Mouse (Mus musculus) neural tube, embryonic 14.5 days (tissue): Measurements from ENCODE around the gene Fam177a. TPM values are rescaled to one million over a fixed set of nuclear protein-coding genes. Genes with fewer than 3 reads are reported as not detected.
"Not testable (repeated sequence)": the region's sequence is repeated elsewhere in the genome, so short reads cannot be mapped to it uniquely, and the experiment has no call there.

ENCODE experiments used
- ATAC-seq: fragments of 200-750 bp; cut with Nextera tagmentation; 2 replicates; pipeline ENCODE4 v1.8.0; 2017; ENCODE audit warnings: low read depth, mild to moderate bottlenecking, moderate TSS enrichment, moderate library complexity
- H3K27ac ChIP-seq: fragments of 300-500 bp; sonication (generic); 2 replicates; pipeline ENCODE4 v1.5.1; 2014; ENCODE audit warnings: low read depth, mild to moderate bottlenecking, control low read depth, low read length, moderate library complexity, mixed read lengths
- H3K27me3 ChIP-seq: fragments of 300-500 bp; sonication (generic); 2 replicates; pipeline ENCODE4 v1.6.1; 2014; ENCODE audit warnings: low read length; ENCODE audit not compliant: control insufficient read depth, insufficient read depth
- H3K36me3 ChIP-seq: fragments of 300-500 bp; sonication (generic); 2 replicates; pipeline ENCODE4 v1.6.1; 2014; ENCODE audit warnings: low read length, mixed read lengths; ENCODE audit not compliant: control insufficient read depth, insufficient read depth
- H3K4me1 ChIP-seq: fragments of 300-500 bp; sonication (generic); 2 replicates; pipeline ENCODE4 v1.6.1; 2014; ENCODE audit warnings: low read length; ENCODE audit not compliant: control insufficient read depth, insufficient read depth
- H3K4me2 ChIP-seq: fragments of 300-500 bp; sonication (generic); 2 replicates; pipeline ENCODE4 v1.6.1; 2014; ENCODE audit warnings: mild to moderate bottlenecking, low read depth, low read length, control low read depth
- H3K4me3 ChIP-seq: fragments of 300-500 bp; sonication (generic); 2 replicates; pipeline ENCODE4 v1.5.1; 2014; ENCODE audit warnings: low read depth, low read length, control low read depth, mixed read lengths
- H3K9ac ChIP-seq: fragments of 300-500 bp; sonication (generic); replicated peaks from 2 replicates; pipeline ENCODE4 v1.6.1; 2014; ENCODE audit warnings: low read depth, mild to moderate bottlenecking, control low read depth, low read length, mixed read lengths
- H3K9me3 ChIP-seq: fragments of 300-500 bp; sonication (generic); 2 replicates; pipeline ENCODE4 v1.6.1; 2016; ENCODE audit warnings: low read length; ENCODE audit not compliant: control insufficient read depth
- WGBS: fragments of 180-500 bp; shearing (Covaris S2); extraction: QIAGEN DNeasy Blood & Tissue Kit; methylation state at CpG from one replicate; pipeline ENCODE4 v1.1.7; 2014; 5-methylcytosine and 5-hydroxymethylcytosine counted together
- polyA plus RNA-seq: library from polyadenylated mRNA; unstranded; fragments of >200 nt; fragmentation: Nextera tagmentation; extraction: Ambion mirVana; gene quantifications from 2 replicates; pipeline ENCODE4 v1.2.1, GENCODE M21; 2014

Gene Fam177a
- polyA plus RNA-seq, 1 experiment from 2014 or later: 69.5 TPM

- H3K9ac ChIP-seq, H3K9me3 ChIP-seq, H3K4me2 ChIP-seq, H3K36me3 ChIP-seq, H3K4me3 ChIP-seq, H3K27me3 ChIP-seq, ATAC-seq, H3K4me1 ChIP-seq, H3K27ac ChIP-seq: not testable (repeated sequence)
- WGBS: no CpG with 5 or more reads among the region's 6 CpGs
Observed at GRCm38 (mm10) chr12:55137859-55138258, 13.6 kb downstream of the Fam177a start.

- not testable (repeated sequence) for H3K9me3 ChIP-seq, H3K9ac ChIP-seq, H3K27ac ChIP-seq, H3K4me1 ChIP-seq, H3K27me3 ChIP-seq, H3K4me2 ChIP-seq, H3K36me3 ChIP-seq, H3K4me3 ChIP-seq
- WGBS: no CpG with 5 or more reads among the region's 57 CpGs
- peak; percentile 99 for ATAC-seq
Observed at GRCm38 (mm10) chr12:55154559-55155448, 30.5 kb downstream of the Fam177a start, which contains the start of gene Srp54b. Gene Srp54b (plus strand): TSS chr12:55155104.

- not testable (repeated sequence) for H3K9ac ChIP-seq, ATAC-seq, H3K27me3 ChIP-seq, H3K4me3 ChIP-seq, H3K4me1 ChIP-seq, H3K36me3 ChIP-seq, H3K9me3 ChIP-seq, H3K4me2 ChIP-seq, H3K27ac ChIP-seq
- under 1% methylated on average over 10 of the region's 24 CpGs for WGBS
Observed at GRCm38 (mm10) chr12:55155449-55155783, 31.1 kb downstream of the Fam177a start.

- not testable (repeated sequence) for H3K36me3 ChIP-seq, H3K4me3 ChIP-seq, H3K4me2 ChIP-seq, H3K4me1 ChIP-seq, ATAC-seq, H3K27me3 ChIP-seq, H3K9me3 ChIP-seq, H3K9ac ChIP-seq, H3K27ac ChIP-seq
- no CpG with 5 or more reads among the region's 7 CpGs for WGBS
Observed at GRCm38 (mm10) chr12:55167034-55167557, 42.8 kb downstream of the Fam177a start.

GRCm38 (mm10) chr12:55187686-55188085 lies 63.4 kb downstream of the Fam177a start:
- not testable (repeated sequence) for H3K27me3 ChIP-seq, H3K4me2 ChIP-seq, H3K4me1 ChIP-seq, H3K9ac ChIP-seq, H3K36me3 ChIP-seq, ATAC-seq, H3K27ac ChIP-seq, H3K9me3 ChIP-seq, H3K4me3 ChIP-seq
- WGBS: no CpG with 5 or more reads among the region's 8 CpGs

- not testable (repeated sequence) for H3K4me2 ChIP-seq, H3K36me3 ChIP-seq, H3K27me3 ChIP-seq, H3K27ac ChIP-seq, H3K4me1 ChIP-seq, H3K9me3 ChIP-seq, H3K4me3 ChIP-seq, ATAC-seq, H3K9ac ChIP-seq
- WGBS: no CpG with 5 or more reads among the region's 5 CpGs
Observed at GRCm38 (mm10) chr12:55189127-55189526, 64.9 kb downstream of the Fam177a start.

Other genes starting within 250 kb of the Fam177a start
- not detected in 2 replicates for gene Gm20403, start 137.9 kb upstream of the Fam177a start, polyA plus RNA-seq
- gene Baz1a, start 110.1 kb upstream of the Fam177a start, polyA plus RNA-seq: 3.3 and 4.3 TPM in 2 replicates
- gene 2700097O09Rik, start 44.4 kb upstream of the Fam177a start, polyA plus RNA-seq: 32.2 TPM in 2 replicates
- 213 and 218 TPM in 2 replicates for gene Srp54a, start 44.2 kb upstream of the Fam177a start, polyA plus RNA-seq
- gene Srp54b, start 30.6 kb downstream of the Fam177a start, polyA plus RNA-seq: 64.6 and 69.9 TPM in 2 replicates
- not detected in 2 replicates for gene 1700047I17Rik2, start 75.1 kb downstream of the Fam177a start, polyA plus RNA-seq
- gene Srp54c, start 105.7 kb downstream of the Fam177a start, polyA plus RNA-seq: 79.7 and 93.0 TPM in 2 replicates
- 9.2 and 11.4 TPM in 2 replicates for gene 1110008L16Rik, start 175.1 kb downstream of the Fam177a start, polyA plus RNA-seq
- gene Ppp2r3c, start 178.5 kb downstream of the Fam177a start, polyA plus RNA-seq: 27.8 and 31.1 TPM in 2 replicates